Mouse (Mus musculus) E14TG2a.4 (cell line): ENCODE measurements around the gene Ddit4.
A peak's percentile ranks its signal among the peaks of the same experiment; 100 is the strongest.

ENCODE experiments used
- H3K27me3 ChIP-seq: 2 replicates; pipeline ENCODE4 v1.6.1; 2014; ENCODE audit warnings: low read length, control low read depth; ENCODE audit not compliant: insufficient read depth
- H3K36me3 ChIP-seq: 2 replicates; pipeline ENCODE4 v1.6.1; 2014; ENCODE audit warnings: low read length, control low read depth; ENCODE audit not compliant: insufficient read depth
- H3K4me1 ChIP-seq: replicated peaks from 2 replicates; pipeline ENCODE4 v1.6.1; 2014; ENCODE audit warnings: low read depth, low read length, control low read depth
- H3K4me3 ChIP-seq: replicated peaks from 2 replicates; pipeline ENCODE4 v1.5.1; 2014; ENCODE audit warnings: mild to moderate bottlenecking, low read length
- H3K9me3 ChIP-seq: 2 replicates; pipeline ENCODE4 v1.6.1; 2014; ENCODE audit warnings: low read length, control low read depth
- CTCF ChIP-seq: conservative IDR thresholded peaks from 2 replicates; pipeline ENCODE4 v1.5.1; 2014; ENCODE audit warnings: low read length
- NANOG ChIP-seq: IDR thresholded peaks from 2 replicates; pipeline ENCODE4 v1.6.1; 2014; ENCODE audit warnings: borderline replicate concordance, low read length, mixed read lengths
- POU5F1 ChIP-seq: IDR thresholded peaks from 2 replicates; pipeline ENCODE4 v1.6.1; 2014; ENCODE audit warnings: low read length, borderline replicate concordance

Ddit4 gene

DNA sequence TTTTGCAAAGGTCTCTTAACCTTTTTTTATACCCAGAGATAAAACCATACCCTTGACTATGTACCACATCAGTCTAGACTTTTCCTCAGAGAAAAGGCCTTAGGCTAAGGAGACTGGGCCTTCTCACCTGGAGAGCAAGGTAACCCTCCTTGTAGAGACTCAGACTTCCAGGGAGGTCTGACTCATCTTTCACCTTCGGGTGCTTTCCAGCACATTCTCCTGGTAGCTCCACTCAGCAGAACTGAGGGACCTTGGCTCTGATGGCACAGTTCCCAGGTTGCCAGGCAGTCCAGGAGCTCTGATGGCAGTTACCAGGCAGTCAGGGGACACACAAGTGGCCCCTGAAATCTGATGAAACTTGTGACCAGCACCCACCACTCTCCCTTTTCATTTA, 2.4 kb downstream of the Ddit4 start:
- no peaks in the 10 kb centered on the region for H3K9me3 ChIP-seq

DNA sequence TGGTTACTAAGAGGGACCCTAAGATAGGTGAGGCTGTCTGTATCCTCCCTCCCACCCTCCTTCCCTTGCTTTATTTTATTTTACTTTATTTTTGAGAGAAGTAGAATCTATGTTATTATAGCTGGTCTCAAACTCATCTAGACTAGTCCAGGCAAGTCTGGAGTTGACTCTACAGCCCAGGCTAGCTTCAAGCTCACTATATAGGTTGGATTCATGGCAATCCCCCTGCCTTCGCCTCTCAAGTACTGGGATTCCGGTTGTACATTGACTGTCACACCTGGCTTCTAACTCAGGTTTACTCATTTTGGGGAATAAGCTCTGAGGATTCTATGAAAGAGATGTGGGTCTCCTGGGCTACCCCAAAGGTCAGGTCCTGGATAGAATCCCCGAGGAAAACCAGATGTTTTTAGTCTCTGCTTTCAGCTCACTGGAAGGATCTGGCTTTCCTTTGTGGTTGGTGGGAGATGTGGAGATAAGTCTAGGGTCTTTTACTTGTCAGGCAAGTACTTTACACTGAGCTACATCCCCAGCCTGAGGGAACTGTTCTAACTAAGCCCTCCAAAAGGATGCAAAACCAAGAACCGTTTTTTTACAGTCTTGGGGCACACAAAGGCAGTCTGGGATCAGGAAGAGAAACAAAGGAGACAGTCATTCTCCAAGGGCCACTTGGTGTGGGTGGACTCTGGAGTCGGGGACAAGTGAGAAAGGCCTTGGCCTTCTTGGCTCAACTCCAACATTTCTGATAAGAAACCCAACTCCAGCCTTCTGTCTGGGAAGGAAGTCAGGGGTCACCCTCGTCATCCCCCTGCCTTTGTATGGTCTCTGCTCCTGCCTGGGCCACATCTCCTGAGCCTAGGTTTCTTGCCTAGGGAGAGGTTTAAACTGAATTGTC, 3.0 kb downstream of the Ddit4 start:
- TF ChIP-seq NANOG, result no peak
- TF ChIP-seq CTCF, result no peak
- TF ChIP-seq POU5F1, result no peak
- peak overlapping the region; percentile 97 for H3K4me3 ChIP-seq

More for the DNA sequence above, 2.4 kb downstream of the Ddit4 start:
- TF ChIP-seq CTCF (no peak), POU5F1 (no peak), NANOG (no peak)
- peaks cover 21% of the 10 kb centered on the region for H3K36me3 ChIP-seq
- H3K4me3 ChIP-seq, result peak overlapping the region; percentile 97
- H3K27me3 ChIP-seq, result peaks cover 69% of the 10 kb centered on the region
- peaks cover 61% of the 10 kb centered on the region for H3K4me1 ChIP-seq

DNA sequence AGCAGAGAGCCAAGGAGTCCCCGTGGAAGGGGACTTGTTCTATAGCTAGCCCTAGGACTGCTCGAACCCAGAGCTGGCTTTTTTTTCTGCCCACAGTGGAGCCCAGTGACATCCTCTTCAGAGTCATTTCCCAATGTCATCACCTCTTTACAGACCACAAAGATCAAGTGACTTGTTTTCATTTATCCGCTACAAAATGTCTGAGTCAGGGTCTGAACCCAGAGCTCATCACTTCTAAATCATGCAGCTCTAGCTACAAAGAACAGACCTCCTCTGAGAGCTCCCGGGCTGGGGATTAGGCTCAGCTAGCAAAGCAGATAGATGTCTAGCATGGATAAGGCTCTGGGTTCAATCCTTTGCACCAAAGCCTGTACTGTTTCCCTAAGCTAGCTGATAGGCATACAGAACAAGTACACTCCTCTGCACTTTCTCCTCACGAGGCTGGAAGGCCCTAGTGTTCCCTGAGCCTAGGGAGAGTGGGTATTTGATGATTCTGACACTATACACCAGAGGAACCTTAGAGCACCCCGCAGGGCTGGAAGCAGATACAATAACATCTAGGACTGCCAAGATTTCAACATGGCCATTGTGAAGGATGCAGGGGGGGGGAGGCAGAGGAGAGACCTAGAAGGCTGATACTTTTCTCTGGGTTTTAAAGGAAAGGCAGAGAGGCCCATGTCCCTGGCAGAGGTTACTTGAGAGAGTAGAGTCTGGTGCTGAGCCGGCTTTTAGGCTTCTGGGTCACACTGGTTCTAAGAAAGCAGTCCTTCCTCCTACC, 4.1 kb downstream of the Ddit4 start:
- no peak for TF ChIP-seq CTCF
- no peak for TF ChIP-seq POU5F1
- no peak for TF ChIP-seq NANOG
- peaks cover 74% of the 10 kb centered on the region for H3K27me3 ChIP-seq
- no peaks in the 10 kb centered on the region for H3K9me3 ChIP-seq
- H3K4me1 ChIP-seq, result peaks cover 61% of the 10 kb centered on the region
- no peak overlapping the region for H3K4me3 ChIP-seq
- H3K36me3 ChIP-seq, result peaks cover 21% of the 10 kb centered on the region

More for the DNA sequence above, 3.0 kb downstream of the Ddit4 start:
- peaks cover 21% of the 10 kb centered on the region for H3K36me3 ChIP-seq
- H3K9me3 ChIP-seq, result no peaks in the 10 kb centered on the region
- H3K4me1 ChIP-seq, result peaks cover 61% of the 10 kb centered on the region
- H3K27me3 ChIP-seq, result peaks cover 69% of the 10 kb centered on the region

DNA sequence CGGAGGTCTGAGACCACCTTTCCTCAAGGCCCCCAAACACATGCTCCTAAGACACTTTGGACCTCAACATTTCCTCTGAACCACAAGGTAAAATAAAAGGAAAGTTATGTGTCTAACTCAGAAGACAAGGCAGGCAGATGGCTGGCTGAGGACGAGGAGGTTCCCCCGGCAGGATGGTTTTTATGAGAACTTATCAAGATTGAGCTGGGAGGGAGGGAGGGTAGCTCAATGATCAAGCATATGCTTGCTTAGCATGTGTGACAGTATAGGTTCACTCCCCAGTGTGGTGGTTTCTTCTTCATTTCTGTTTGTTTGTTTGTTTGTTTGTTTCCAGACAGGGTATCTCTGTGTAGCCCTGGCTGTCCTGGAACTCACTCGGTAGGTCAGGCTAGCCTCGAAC, 5.3 kb downstream of the Ddit4 start:
- TF ChIP-seq POU5F1 (no peak), CTCF (no peak), NANOG (no peak)
- H3K4me1 ChIP-seq, result peaks cover 64% of the 10 kb centered on the region
- peaks cover 76% of the 10 kb centered on the region for H3K27me3 ChIP-seq
- no peak overlapping the region for H3K4me3 ChIP-seq
- H3K36me3 ChIP-seq, result peaks cover 21% of the 10 kb centered on the region
- H3K9me3 ChIP-seq, result no peaks in the 10 kb centered on the region

DNA sequence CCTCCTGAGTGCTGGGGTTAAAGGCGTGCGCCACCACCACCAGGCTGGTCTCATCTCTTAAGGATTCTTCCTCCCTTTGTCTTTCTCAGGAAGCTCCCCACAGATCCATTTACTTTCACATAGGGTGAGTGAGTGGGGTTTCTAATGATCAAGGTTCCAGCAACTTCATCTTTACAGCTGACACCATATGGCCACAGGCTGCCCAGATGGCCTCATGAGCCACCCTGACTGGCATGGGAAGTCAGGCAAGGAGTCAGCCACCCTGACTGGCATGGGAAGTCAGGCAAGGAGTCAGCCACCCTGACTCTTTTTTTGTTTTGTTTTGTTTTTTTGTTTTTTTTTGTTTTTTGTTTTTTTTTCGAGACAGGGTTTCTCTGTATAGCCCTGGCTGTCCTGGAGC, 6.2 kb downstream of the Ddit4 start:
- Histone ChIP-seq H3K27me3 (peaks cover 70% of the 10 kb centered on the region), H3K9me3 (no peaks in the 10 kb centered on the region), H3K4me1 (peaks cover 61% of the 10 kb centered on the region), H3K36me3 (peaks cover 16% of the 10 kb centered on the region), H3K4me3 (no peak overlapping the region)
- TF ChIP-seq POU5F1 (no peak), NANOG (no peak), CTCF (no peak)

DNA sequence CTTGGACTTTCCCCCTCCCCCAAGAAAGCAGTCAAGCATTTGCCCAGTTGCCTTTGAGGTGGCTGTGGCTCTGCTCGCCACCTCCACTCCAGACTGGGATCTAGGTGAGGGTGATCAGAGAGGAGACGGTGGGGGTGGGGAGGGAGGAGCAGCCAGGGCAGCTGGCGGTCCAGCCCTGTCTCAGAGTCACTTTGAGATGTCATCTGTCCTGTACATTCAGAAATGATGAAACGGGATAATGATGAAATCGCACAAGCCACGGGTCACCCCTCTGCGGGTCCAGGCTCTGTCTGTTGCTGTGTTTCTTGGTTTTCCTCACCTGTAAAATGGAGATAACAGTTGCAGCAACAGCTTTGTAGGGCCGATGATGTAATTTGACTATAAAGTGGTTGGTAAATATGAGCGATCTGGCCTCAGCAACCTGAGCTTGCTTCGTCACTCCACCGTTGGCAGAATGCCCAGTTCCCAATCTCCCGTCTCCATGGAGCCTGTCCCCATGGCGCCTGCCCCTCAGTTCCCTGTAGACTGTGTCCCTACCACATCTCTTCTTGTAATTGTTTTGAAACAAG, 8.1 kb downstream of the Ddit4 start:
- Histone ChIP-seq H3K9me3 (no peaks in the 10 kb centered on the region), H3K27me3 (peaks cover 56% of the 10 kb centered on the region), H3K36me3 (no peaks in the 10 kb centered on the region), H3K4me3 (peak overlapping the region; percentile 63), H3K4me1 (peaks cover 47% of the 10 kb centered on the region)
- TF ChIP-seq CTCF (no peak), POU5F1 (no peak), NANOG (no peak)

DNA sequence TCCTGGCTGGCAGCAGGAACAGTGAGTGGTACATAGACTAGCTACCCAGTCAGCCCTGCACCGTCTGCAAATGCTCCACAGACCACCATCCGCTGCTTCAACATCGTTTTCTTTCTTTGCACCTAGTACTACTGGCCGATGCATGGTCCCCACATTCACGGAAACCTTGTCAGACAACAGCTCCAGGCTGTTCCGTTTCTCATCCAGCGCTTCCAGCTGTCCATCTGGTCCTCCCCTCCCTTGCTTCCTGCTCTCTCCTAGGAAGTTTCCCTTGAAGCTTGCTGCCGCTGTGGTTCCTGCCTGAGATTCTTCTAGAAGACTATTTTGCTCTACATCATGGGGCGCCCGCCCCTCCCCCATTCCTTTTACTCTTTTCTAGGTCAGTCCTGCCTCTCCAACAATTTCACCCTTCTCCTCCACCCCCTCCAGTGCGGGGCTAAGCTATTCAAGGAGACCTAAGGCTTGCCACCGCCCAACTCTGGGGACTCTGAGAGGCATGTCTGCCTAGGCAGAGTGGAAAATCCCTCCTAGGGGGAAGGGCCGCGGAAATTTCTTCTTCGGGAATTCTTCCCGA, 8.7 kb downstream of the Ddit4 start:
- peaks cover 51% of the 10 kb centered on the region for H3K27me3 ChIP-seq
- no peaks in the 10 kb centered on the region for H3K36me3 ChIP-seq
- no peaks in the 10 kb centered on the region for H3K9me3 ChIP-seq
- H3K4me1 ChIP-seq, result peaks cover 41% of the 10 kb centered on the region
- TF ChIP-seq CTCF, result no peak
- TF ChIP-seq NANOG, result no peak
- no peak for TF ChIP-seq POU5F1
- H3K4me3 ChIP-seq, result peak overlapping the region; percentile 63

DNA sequence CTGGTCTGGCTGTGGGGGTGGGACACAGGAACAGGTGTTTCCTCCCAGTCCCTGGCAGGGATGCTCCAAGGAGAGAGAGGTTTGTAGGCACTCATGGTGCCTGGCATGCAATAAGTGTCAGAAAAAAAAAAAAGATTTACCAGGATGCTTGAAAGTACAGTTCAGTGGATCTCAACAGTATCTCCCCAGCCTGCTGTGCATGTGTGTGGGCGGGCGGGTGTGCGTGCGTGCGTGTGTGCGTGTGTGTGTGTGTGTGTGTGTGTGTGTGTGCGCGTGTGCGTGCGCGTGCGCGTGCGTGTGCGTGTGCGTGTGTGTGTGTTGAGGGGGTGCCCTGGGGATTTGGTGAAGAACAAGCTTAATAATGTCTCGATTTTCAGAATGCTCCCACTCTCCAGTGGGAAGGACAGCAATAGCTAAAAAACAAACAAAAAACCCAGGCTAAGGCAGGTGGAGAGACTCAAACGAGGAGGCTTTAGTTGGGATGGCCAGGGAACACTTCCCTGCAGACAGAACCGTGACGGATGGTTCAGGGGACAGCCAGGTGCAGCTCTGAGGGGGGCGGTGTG, 9.3 kb downstream of the Ddit4 start:
- Histone ChIP-seq H3K27me3 (peaks cover 45% of the 10 kb centered on the region), H3K4me3 (peak overlapping the region; percentile 63), H3K4me1 (peaks cover 36% of the 10 kb centered on the region), H3K36me3 (no peaks in the 10 kb centered on the region), H3K9me3 (no peaks in the 10 kb centered on the region)
- TF ChIP-seq CTCF, result no peak
- TF ChIP-seq NANOG, result no peak
- TF ChIP-seq POU5F1, result no peak
